Mouse (Mus musculus) forebrain, embryonic 15.5 days (tissue): Measurements from ENCODE around the gene Ugt1a9. TPM values are rescaled to one million over a fixed set of nuclear protein-coding genes. Genes with fewer than 3 reads are reported as not detected.

Experiments
- polyA plus RNA-seq: library from polyadenylated mRNA; unstranded; fragments of >200 nt; fragmentation: Nextera tagmentation; extraction: Ambion mirVana; gene quantifications from 2 replicates; pipeline ENCODE4 v1.2.1, GENCODE M21; 2015

Ugt1a9 gene
- polyA plus RNA-seq, 1 experiment from 2014 or later = not detected

Other genes with a start within 250 kb of the Ugt1a9 start
- 47.1 and 50.2 TPM in 2 replicates for gene Dgkd, start 217.5 kb upstream of the Ugt1a9 start, polyA plus RNA-seq
- 26.7 and 27.2 TPM in 2 replicates for gene Usp40, start 62.2 kb upstream of the Ugt1a9 start, polyA plus RNA-seq
- not detected in 2 replicates for gene Ugt1a10, start 15.4 kb upstream of the Ugt1a9 start, polyA plus RNA-seq
- not detected in 2 replicates for gene Ugt1a8, start 17.0 kb downstream of the Ugt1a9 start, polyA plus RNA-seq
- 0.60 and 1.1 TPM in 2 replicates for gene Ugt1a7c, start 24.3 kb downstream of the Ugt1a9 start, polyA plus RNA-seq
- 2.1 and 2.3 TPM in 2 replicates for gene Ugt1a6b, start 32.5 kb downstream of the Ugt1a9 start, polyA plus RNA-seq
- 2.3 and 4.4 TPM in 2 replicates for gene Ugt1a6a, start 64.0 kb downstream of the Ugt1a9 start, polyA plus RNA-seq
- not detected in 2 replicates for gene Ugt1a5, start 95.2 kb downstream of the Ugt1a9 start, polyA plus RNA-seq
- not detected in 2 replicates for gene Ugt1a2, start 129.8 kb downstream of the Ugt1a9 start, polyA plus RNA-seq
- 13.7 TPM in 2 replicates for gene Dnajb3, start 135.0 kb downstream of the Ugt1a9 start, polyA plus RNA-seq
- not detected in 2 replicates for gene Ugt1a1, start 141.2 kb downstream of the Ugt1a9 start, polyA plus RNA-seq
- gene Mroh2a, start 156.2 kb downstream of the Ugt1a9 start, polyA plus RNA-seq = 0.73 and 0.88 TPM in 2 replicates
- gene Hjurp, start 206.8 kb downstream of the Ugt1a9 start, polyA plus RNA-seq = 115 and 118 TPM in 2 replicates
- 0.06 and 0.11 TPM in 2 replicates for gene Trpm8, start 206.9 kb downstream of the Ugt1a9 start, polyA plus RNA-seq